Mouse (Mus musculus) spleen, postnatal 10 days (tissue): ENCODE measurements at regions not wholly inside any gene's neighbourhood (a gene's known extent, or its start where the extent isn't known, plus 50 kb on each side); places are given as distances from the start of the nearest gene placed in this dataset.
A peak's percentile ranks its signal among the peaks of the same experiment; 100 is the strongest.

Source experiments
- DNase-seq, 2 experiments: peaks; one replicate each; pipeline ENCODE4 v3.0.0; 2021 to 2022; ENCODE audit warnings: low spot score in 2 of 2

GRCm38 (mm10) chr11:114433561-114433960 lies 234.8 kb upstream of the Rpl38 start:
- DNase-seq, result no peak

- no peak for DNase-seq
These were observed 242.9 kb upstream of the Rpl38 start for GRCm38 (mm10) chr11:114425447-114425846.

- DNase-seq, result no peak
These were observed 245.0 kb upstream of the Rpl38 start for GRCm38 (mm10) chr11:114423322-114423721.

- peak; percentile 10 to 44 for DNase-seq
These were observed 249.3 kb upstream of the Rpl38 start for GRCm38 (mm10) chr11:114419002-114419401.

- DNase-seq, result peak in 1 of 2 experiments; percentile 20
These were observed 252.2 kb upstream of the Rpl38 start for GRCm38 (mm10) chr11:114416168-114416567.

GRCm38 (mm10) chr11:114404401-114404800 lies 263.9 kb upstream of the Rpl38 start:
- DNase-seq, result no peak

- DNase-seq, result peak in 1 of 2 experiments; percentile 24
These were observed 265.6 kb upstream of the Rpl38 start for GRCm38 (mm10) chr11:114402556-114403320.

- DNase-seq, result peak in 1 of 2 experiments; percentile 37
These were observed 267.6 kb upstream of the Rpl38 start for GRCm38 (mm10) chr11:114400701-114401100.

GRCm38 (mm10) chr11:114392161-114392560 lies 276.2 kb upstream of the Rpl38 start:
- DNase-seq, result no peak

GRCm38 (mm10) chr11:114391553-114391952 lies 276.8 kb upstream of the Rpl38 start:
- peak; percentile 12 to 54 for DNase-seq

- DNase-seq, result no peak
These were observed 281.2 kb upstream of the Rpl38 start for GRCm38 (mm10) chr11:114387091-114387490.

GRCm38 (mm10) chr11:114379411-114379824 lies 288.9 kb upstream of the Rpl38 start:
- no peak for DNase-seq

- no peak for DNase-seq
These were observed 292.4 kb upstream of the Rpl38 start for GRCm38 (mm10) chr11:114375921-114376320.

GRCm38 (mm10) chr11:114370708-114371107 lies 297.6 kb upstream of the Rpl38 start:
- DNase-seq, result no peak

GRCm38 (mm10) chr11:114367779-114368178 lies 300.5 kb upstream of the Rpl38 start:
- DNase-seq, result no peak

GRCm38 (mm10) chr11:114360946-114361345 lies 294.1 kb upstream of the Sdk2 start:
- DNase-seq, result no peak

GRCm38 (mm10) chr11:114360321-114360720 lies 293.5 kb upstream of the Sdk2 start:
- DNase-seq, result no peak

GRCm38 (mm10) chr11:114352146-114352795 lies 285.4 kb upstream of the Sdk2 start:
- DNase-seq, result no peak

- no peak for DNase-seq
These were observed 270.1 kb upstream of the Sdk2 start for GRCm38 (mm10) chr11:114336839-114337484.

GRCm38 (mm10) chr11:114335950-114336838 lies 269.3 kb upstream of the Sdk2 start:
- DNase-seq, result no peak

GRCm38 (mm10) chr11:114331579-114332150 lies 264.8 kb upstream of the Sdk2 start:
- DNase-seq, result no peak
